Mouse (Mus musculus) intestine, embryonic 14.5 days (tissue): ENCODE results near the gene Tusc2. TPM values are rescaled to one million over a fixed set of nuclear protein-coding genes. Genes with fewer than 3 reads are reported as not detected.

Experiments
- ATAC-seq: fragments of 200-750 bp; cut with Nextera tagmentation; replicated peaks from 2 replicates; pipeline ENCODE4 v1.8.0; 2017; ENCODE audit warnings: low read depth, moderate number of reproducible peaks, moderate TSS enrichment, moderate library complexity; ENCODE audit not compliant: low FRiP score, low TSS enrichment
- DNase-seq: peaks from one replicate; pipeline ENCODE4 v3.0.0-alpha.2; 2018; ENCODE audit warnings: low spot score
- H3K27ac ChIP-seq: fragments of 300-500 bp; sonication (generic); 2 replicates; pipeline ENCODE4 v1.5.1; 2014; ENCODE audit warnings: low read depth, mild to moderate bottlenecking, control low read depth
- H3K27me3 ChIP-seq: fragments of 300-500 bp; sonication (generic); replicated peaks from 2 replicates; pipeline ENCODE4 v1.6.1; 2014; ENCODE audit warnings: low read length, control low read depth; ENCODE audit not compliant: control insufficient read depth, insufficient read depth
- H3K36me3 ChIP-seq: fragments of 300-500 bp; sonication (generic); 2 replicates; pipeline ENCODE4 v1.6.1; 2014; ENCODE audit warnings: low read length, control low read depth; ENCODE audit not compliant: control insufficient read depth, insufficient read depth
- H3K4me1 ChIP-seq: fragments of 300-500 bp; sonication (generic); replicated peaks from 2 replicates; pipeline ENCODE4 v1.6.1; 2014; ENCODE audit warnings: low read length, control low read depth, mixed read lengths; ENCODE audit not compliant: control insufficient read depth, insufficient read depth
- H3K4me2 ChIP-seq: fragments of 300-500 bp; sonication (generic); 2 replicates; pipeline ENCODE4 v1.6.1; 2014; ENCODE audit warnings: low read length
- H3K4me3 ChIP-seq: fragments of 300-500 bp; sonication (generic); 2 replicates; pipeline ENCODE4 v1.5.1; 2014; ENCODE audit warnings: low read depth, low read length, control low read depth, mixed read lengths
- H3K9ac ChIP-seq: fragments of 300-500 bp; sonication (generic); 2 replicates; pipeline ENCODE4 v1.6.1; 2014; ENCODE audit warnings: mild to moderate bottlenecking, low read length
- H3K9me3 ChIP-seq: fragments of 300-500 bp; sonication (generic); 2 replicates; pipeline ENCODE4 v1.6.1; 2016; ENCODE audit warnings: low read length, control low read depth; ENCODE audit not compliant: control insufficient read depth
- WGBS: fragments of 180-500 bp; shearing (Covaris S2); extraction: QIAGEN DNeasy Blood & Tissue Kit; methylation state at CpG from one replicate; pipeline ENCODE4 v1.1.7; 2014; 5-methylcytosine and 5-hydroxymethylcytosine counted together
- polyA plus RNA-seq: library from polyadenylated mRNA; unstranded; fragments of >200 nt; fragmentation: Nextera tagmentation; extraction: Ambion mirVana; gene quantifications from 2 replicates; pipeline ENCODE4 v1.2.1, GENCODE M21; 2014

Tusc2 gene
- polyA plus RNA-seq, 1 experiment from 2014 or later = 42.8 TPM

- no peaks in the 10 kb centered on the region for H3K9me3 ChIP-seq
- DNase-seq (no peak), ATAC-seq (no peak)
- H3K27me3 ChIP-seq = no peaks in the 10 kb centered on the region
- peaks cover 23% of the 10 kb centered on the region for H3K4me1 ChIP-seq
- WGBS = 69% methylated on average over 6 of the region's 6 CpGs
- H3K27ac ChIP-seq = no peak overlapping the region
- H3K4me2 ChIP-seq = no peak overlapping the region
- no peak overlapping the region for H3K4me3 ChIP-seq
- H3K9ac ChIP-seq = no peak overlapping the region
- H3K36me3 ChIP-seq = no peaks in the 10 kb centered on the region
Observed at GRCm38 (mm10) chr9:107603251-107603650, 40.2 kb downstream of the Tusc2 start.

- Histone ChIP-seq H3K4me1 (peaks cover 33% of the 10 kb centered on the region), H3K4me2 (peak overlapping the region; percentile 45), H3K4me3 (peak overlapping the region; percentile 25), H3K27ac (peak overlapping the region; percentile 62), H3K9ac (0 out of 2 replicates have a peak overlapping the region, but pooled peaks have one; percentile 30), H3K9me3 (no peaks in the 10 kb centered on the region), H3K27me3 (no peaks in the 10 kb centered on the region), H3K36me3 (no peaks in the 10 kb centered on the region)
- no peak for DNase-seq
- peak; percentile 34 for ATAC-seq
- WGBS = 29% methylated on average over 21 of the region's 23 CpGs
Observed at GRCm38 (mm10) chr9:107605041-107605661, 42.1 kb downstream of the Tusc2 start.

DNA sequence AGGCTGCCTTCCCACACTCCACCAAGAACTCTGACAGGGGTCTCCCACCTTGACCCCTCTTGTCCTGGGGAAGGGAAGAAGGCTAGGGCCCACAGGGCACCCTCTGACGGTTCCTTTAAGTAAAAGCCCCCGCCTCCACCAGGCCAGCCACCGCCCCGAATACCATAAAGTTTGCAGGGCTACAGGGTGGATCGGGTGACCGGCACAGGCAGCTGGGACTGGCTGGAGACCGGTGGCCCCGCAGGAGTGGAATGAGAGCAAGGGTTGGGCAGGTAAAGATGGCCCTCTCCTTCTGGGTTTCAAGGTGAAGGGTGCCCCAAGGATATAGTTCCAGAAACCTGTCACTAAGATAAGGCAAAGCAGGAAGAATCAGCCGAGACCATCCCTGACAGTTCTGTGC is 43.5 kb downstream of the Tusc2 start:
- Histone ChIP-seq H3K4me1 (peaks cover 40% of the 10 kb centered on the region), H3K9me3 (no peaks in the 10 kb centered on the region)
- no peak for DNase-seq

DNA sequence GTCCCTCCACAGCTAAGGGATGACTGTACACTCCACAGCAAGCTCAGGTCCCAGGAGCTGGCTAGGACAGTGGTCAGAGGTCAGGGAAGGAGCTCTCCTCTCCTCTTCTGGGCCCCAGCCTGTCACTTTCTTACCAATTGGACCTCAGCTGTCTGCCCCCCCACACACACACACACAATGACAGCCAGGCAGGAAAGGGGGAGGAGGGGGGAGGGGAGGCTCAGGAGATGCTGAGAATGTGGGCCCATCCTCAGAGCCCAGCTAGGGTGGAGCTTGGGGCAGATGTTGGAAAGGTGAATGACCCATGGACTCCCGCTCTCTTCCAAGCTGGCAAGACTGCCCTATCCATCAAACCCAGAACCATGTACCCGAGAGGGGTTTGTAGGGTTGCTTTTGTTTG is 44.0 kb downstream of the Tusc2 start:
- H3K36me3 ChIP-seq = no peaks in the 10 kb centered on the region
- H3K27me3 ChIP-seq = no peaks in the 10 kb centered on the region
- peak overlapping the region; percentile 47; the same call in 1 of the 2 replicates for H3K27ac ChIP-seq
- no peak overlapping the region; the same call in 1 of the 2 replicates for H3K4me3 ChIP-seq
- H3K4me2 ChIP-seq = peak overlapping the region; percentile 32
- DNase-seq = no peak
- no peaks in the 10 kb centered on the region for H3K9me3 ChIP-seq
- 58% methylated on average over 2 of the region's 2 CpGs for WGBS
- peaks cover 44% of the 10 kb centered on the region for H3K4me1 ChIP-seq
- no peak overlapping the region for H3K9ac ChIP-seq
- no peak for ATAC-seq

More for the DNA sequence above, 43.5 kb downstream of the Tusc2 start:
- Histone ChIP-seq H3K27me3 (no peaks in the 10 kb centered on the region), H3K4me2 (peak overlapping the region; percentile 32), H3K36me3 (no peaks in the 10 kb centered on the region), H3K27ac (peak overlapping the region; percentile 47; the same call in 1 of the 2 replicates), H3K4me3 (peak overlapping the region; percentile 8; the same call in 1 of the 2 replicates), H3K9ac (no peak overlapping the region)
- ATAC-seq = peak; percentile 21; the same call in 1 of the 2 replicates
- 12% methylated on average over 9 of the region's 9 CpGs for WGBS

- ATAC-seq = no peak
- H3K4me1 ChIP-seq = peaks cover 46% of the 10 kb centered on the region
Observed at GRCm38 (mm10) chr9:107607653-107608245, 44.7 kb downstream of the Tusc2 start.

GRCm38 (mm10) chr9:107608741-107609432 is 45.8 kb downstream of the Tusc2 start, which contains the start of gene Sema3b:
TSS of gene Sema3b (minus strand) at chr9:107609229.
- peaks cover 4% of the 10 kb centered on the region for H3K36me3 ChIP-seq
- no peak for ATAC-seq
- no peak within 1 kb of the TSS for H3K4me3 ChIP-seq
- peaks cover 46% of the 10 kb centered on the region for H3K4me1 ChIP-seq
- H3K27ac ChIP-seq = no peak within 1 kb of the TSS; the same call in 1 of the 2 replicates
- 35% methylated on average over 12 of the region's 12 CpGs for WGBS
- DNase-seq = no peak
- no peaks in the 10 kb centered on the region for H3K27me3 ChIP-seq
- H3K9me3 ChIP-seq = no peaks in the 10 kb centered on the region
- peak within 1 kb of the TSS; percentile 27; the same call in 1 of the 2 replicates for H3K4me2 ChIP-seq
- no peak within 1 kb of the TSS for H3K9ac ChIP-seq

More at GRCm38 (mm10) chr9:107607653-107608245, 44.7 kb downstream of the Tusc2 start:
- Histone ChIP-seq H3K27me3 (no peaks in the 10 kb centered on the region), H3K4me3 (no peak overlapping the region), H3K36me3 (no peaks in the 10 kb centered on the region), H3K9me3 (no peaks in the 10 kb centered on the region), H3K4me2 (0 out of 2 replicates have a peak overlapping the region, but pooled peaks have one; percentile 1), H3K9ac (no peak overlapping the region), H3K27ac (no peak overlapping the region; the same call in 1 of the 2 replicates)
- no peak for DNase-seq
- WGBS = 43% methylated on average over 9 of the region's 9 CpGs

- WGBS = 62% methylated on average over 4 of the region's 4 CpGs
- Histone ChIP-seq H3K36me3 (peaks cover 9% of the 10 kb centered on the region), H3K27me3 (no peaks in the 10 kb centered on the region), H3K4me3 (no peak overlapping the region), H3K27ac (no peak overlapping the region), H3K9ac (no peak overlapping the region), H3K4me2 (peak overlapping the region; percentile 27; the same call in 1 of the 2 replicates), H3K4me1 (peaks cover 43% of the 10 kb centered on the region), H3K9me3 (no peaks in the 10 kb centered on the region)
- DNase-seq (no peak), ATAC-seq (no peak)
Observed at GRCm38 (mm10) chr9:107609433-107609830, 46.4 kb downstream of the Tusc2 start.

DNA sequence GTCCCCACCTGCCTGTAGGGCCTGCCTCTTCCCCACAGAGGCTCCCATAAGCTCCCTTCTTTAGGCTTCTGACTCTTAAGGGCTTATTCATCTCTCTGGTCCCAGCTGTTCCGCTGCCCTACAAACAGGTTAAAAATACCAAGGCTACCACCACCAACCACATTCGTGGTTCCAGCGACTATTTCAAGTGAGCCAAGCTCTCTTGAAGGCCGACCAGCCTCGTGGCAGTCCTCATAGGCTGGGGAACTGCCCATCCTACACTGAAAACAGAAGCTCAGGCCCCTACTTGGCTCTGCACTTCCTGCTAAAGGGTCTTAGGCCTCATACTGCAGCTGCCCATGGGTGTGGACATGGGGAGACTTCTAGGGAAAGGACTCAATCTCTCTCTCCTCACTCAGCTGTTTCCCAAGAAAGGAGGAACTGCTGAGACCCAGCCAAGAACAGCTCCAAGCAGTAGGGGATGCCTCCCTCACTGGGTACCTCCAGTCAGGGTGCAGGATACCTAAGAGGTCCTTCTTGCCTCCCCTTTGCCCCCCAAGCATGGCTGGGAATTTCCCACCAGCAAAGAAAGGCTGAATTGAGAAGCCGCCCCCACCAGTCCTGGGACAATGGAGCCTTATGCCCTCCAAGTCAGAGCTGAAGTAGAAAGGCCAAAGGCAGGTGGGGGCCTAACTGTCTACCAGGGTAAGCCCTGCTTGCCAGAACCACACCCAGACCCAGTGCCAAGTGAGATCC is 48.6 kb downstream of the Tusc2 start:
- 74% methylated on average over 6 of the region's 6 CpGs for WGBS
- Histone ChIP-seq H3K27ac (peak overlapping the region; percentile 92), H3K9ac (peak overlapping the region; percentile 63), H3K9me3 (no peaks in the 10 kb centered on the region), H3K27me3 (no peaks in the 10 kb centered on the region), H3K4me2 (peak overlapping the region; percentile 69), H3K36me3 (peaks cover 31% of the 10 kb centered on the region), H3K4me1 (peaks cover 36% of the 10 kb centered on the region), H3K4me3 (peak overlapping the region; percentile 28; the same call in 1 of the 2 replicates)
- DNase-seq (no peak), ATAC-seq (no peak)
